Mouse (Mus musculus) myocyte (in vitro differentiated cells): ENCODE measurements around the gene Lgals4.

ENCODE experiments used
- CEBPB ChIP-seq: IDR thresholded peaks from 2 replicates; pipeline ENCODE4 v1.6.1; 2011; ENCODE audit warnings: mild to moderate bottlenecking, moderate library complexity; ENCODE audit not compliant: poor library complexity, insufficient read depth, severe bottlenecking
- MAX ChIP-seq: IDR thresholded peaks from one replicate; pipeline ENCODE4 v1.6.1; 2011; ENCODE audit warnings: low read depth, mild to moderate bottlenecking, control low read depth
- MYOG ChIP-seq, 3 experiments: IDR thresholded peaks; one replicate each; pipeline ENCODE4 v1.6.1; 2011; ENCODE audit warnings: control low read depth in 2 of 3, low read depth in 2 of 3, mild to moderate bottlenecking in 2 of 3; ENCODE audit not compliant: insufficient read length in 2 of 3, control insufficient read depth in 1 of 3, insufficient read depth in 1 of 3
- POLR2A ChIP-seq: IDR thresholded peaks from one replicate; pipeline ENCODE4 v1.6.1; 2011; ENCODE audit warnings: low read depth, mild to moderate bottlenecking, control low read depth, moderate library complexity; ENCODE audit not compliant: insufficient read length
- POLR2AphosphoS2 ChIP-seq: IDR thresholded peaks from one replicate; pipeline ENCODE4 v1.6.1; 2011; ENCODE audit warnings: low read depth, control low read depth; ENCODE audit not compliant: insufficient read length
- TCF12 ChIP-seq: IDR thresholded peaks from one replicate; pipeline ENCODE4 v1.6.1; 2011; ENCODE audit warnings: mild to moderate bottlenecking, control low read depth; ENCODE audit not compliant: poor library complexity, insufficient read depth, severe bottlenecking
- TCF3 ChIP-seq: IDR thresholded peaks from one replicate; pipeline ENCODE4 v1.6.1; 2011; ENCODE audit warnings: low read depth, control low read depth; ENCODE audit not compliant: insufficient read length
- USF1 ChIP-seq: IDR thresholded peaks from one replicate; pipeline ENCODE4 v1.6.1; 2011; ENCODE audit warnings: low read depth, mild to moderate bottlenecking, control low read depth, moderate library complexity

DNA sequence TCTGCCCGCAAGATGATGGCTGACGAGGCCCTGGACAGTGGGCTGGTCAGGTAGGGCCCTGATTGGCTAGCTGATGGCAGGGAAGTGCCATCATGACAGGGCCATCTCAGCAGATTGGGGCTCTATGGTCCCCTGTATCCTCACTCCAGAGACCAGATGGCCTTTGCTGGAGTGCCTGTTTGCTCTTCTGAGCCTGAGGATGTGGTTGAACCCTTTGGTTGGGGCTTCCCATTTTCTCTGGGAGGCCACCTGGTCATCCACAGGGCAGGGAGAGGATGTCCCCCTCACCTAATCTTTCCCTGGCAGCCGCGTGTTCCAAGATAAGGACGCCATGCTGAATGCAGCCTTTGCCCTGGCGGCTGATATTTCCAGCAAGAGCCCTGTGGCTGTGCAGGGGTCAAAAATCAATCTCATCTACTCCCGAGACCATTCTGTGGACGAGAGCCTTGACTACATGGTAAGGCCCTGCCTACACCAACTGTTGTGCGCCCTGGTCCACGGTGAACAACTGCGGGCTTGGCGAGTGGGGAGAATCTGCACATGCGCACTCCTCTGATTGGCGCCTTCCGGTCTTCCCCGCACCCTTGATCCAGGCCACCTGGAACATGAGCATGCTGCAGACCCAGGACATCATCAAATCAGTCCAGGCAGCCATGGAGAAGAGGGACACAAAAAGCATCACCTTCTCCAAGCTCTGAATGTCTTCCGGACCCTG, 2.1 kb upstream of the Lgals4 start:
- TF ChIP-seq USF1, result no peak
- no peak for TF ChIP-seq POLR2AphosphoS2
- TF ChIP-seq POLR2A, result no peak
- TF ChIP-seq CEBPB, result no peak
- no peak for TF ChIP-seq MYOG (IDR thresholded peaks at IDR 0.05; ENCODE audit: control insufficient read depth in 1 of 3, insufficient read depth in 1 of 3, insufficient read length in 2 of 3, low read depth in 2 of 3)
- TF ChIP-seq MAX, result no peak
- no peak for TF ChIP-seq TCF3
- TF ChIP-seq TCF12, result no peak
